Mouse (Mus musculus): ENCODE data around the gene Fdx1. TPM values are rescaled to one million over a fixed set of nuclear protein-coding genes. Genes with fewer than 3 reads are reported as not detected.

The Fdx1 gene
- polyA plus RNA-seq, 1 experiment: 16.3 TPM

- no peak overlapping the region for H3K4me3 ChIP-seq (ENCODE audit: insufficient read depth, low read length)
- TF ChIP-seq POLR2A (IDR thresholded peaks at IDR 0.05; ENCODE audit: borderline replicate concordance, low read depth, low read length): no peak
- no peak for TF ChIP-seq CTCF (IDR thresholded peaks at IDR 0.05; ENCODE audit: low read depth, low read length)
- no peak overlapping the region for H3K27ac ChIP-seq (ENCODE audit: insufficient read depth, low read depth, low read length)
- peaks cover 8% of the 10 kb centered on the region for H3K4me1 ChIP-seq (ENCODE audit: control insufficient read depth, insufficient read depth, low read length)
These were observed 28.7 kb downstream of the Fdx1 start for GRCm38 (mm10) chr9:51934641-51935040.

GRCm38 (mm10) chr9:51931997-51932396 lies 31.4 kb downstream of the Fdx1 start:
- Histone ChIP-seq H3K27ac (ENCODE audit: insufficient read depth, low read depth, low read length) (no peak overlapping the region), H3K4me3 (ENCODE audit: insufficient read depth, low read length) (no peak overlapping the region), H3K4me1 (ENCODE audit: control insufficient read depth, insufficient read depth, low read length) (peaks cover 8% of the 10 kb centered on the region)
- TF ChIP-seq CTCF (IDR thresholded peaks at IDR 0.05; ENCODE audit: low read depth, low read length) (no peak), POLR2A (IDR thresholded peaks at IDR 0.05; ENCODE audit: borderline replicate concordance, low read depth, low read length) (no peak)

- Histone ChIP-seq H3K4me3 (ENCODE audit: insufficient read depth, low read length) (no peak overlapping the region), H3K4me1 (ENCODE audit: control insufficient read depth, insufficient read depth, low read length) (peaks cover 8% of the 10 kb centered on the region), H3K27ac (ENCODE audit: insufficient read depth, low read depth, low read length) (no peak overlapping the region)
- TF ChIP-seq CTCF (IDR thresholded peaks at IDR 0.05; ENCODE audit: low read depth, low read length): no peak
- no peak for TF ChIP-seq POLR2A (IDR thresholded peaks at IDR 0.05; ENCODE audit: borderline replicate concordance, low read depth, low read length)
These were observed 32.2 kb downstream of the Fdx1 start for GRCm38 (mm10) chr9:51931054-51931690.

GRCm38 (mm10) chr9:51929972-51930371 lies 33.4 kb downstream of the Fdx1 start:
- H3K4me3 ChIP-seq (ENCODE audit: insufficient read depth, low read length): no peak overlapping the region
- no peak overlapping the region for H3K27ac ChIP-seq (ENCODE audit: insufficient read depth, low read depth, low read length)
- peaks cover 8% of the 10 kb centered on the region for H3K4me1 ChIP-seq (ENCODE audit: control insufficient read depth, insufficient read depth, low read length)
- TF ChIP-seq POLR2A (IDR thresholded peaks at IDR 0.05; ENCODE audit: borderline replicate concordance, low read depth, low read length) (no peak), CTCF (IDR thresholded peaks at IDR 0.05; ENCODE audit: low read depth, low read length) (no peak)

GRCm38 (mm10) chr9:51928659-51929058 lies 34.7 kb downstream of the Fdx1 start:
- H3K27ac ChIP-seq (ENCODE audit: insufficient read depth, low read depth, low read length): no peak overlapping the region

GRCm38 (mm10) chr9:51928116-51928515 lies 35.2 kb downstream of the Fdx1 start:
- H3K4me1 ChIP-seq (ENCODE audit: control insufficient read depth, insufficient read depth, low read length): peaks cover 8% of the 10 kb centered on the region
- H3K27ac ChIP-seq (ENCODE audit: insufficient read depth, low read depth, low read length): no peak overlapping the region
- H3K4me3 ChIP-seq (ENCODE audit: insufficient read depth, low read length): no peak overlapping the region
- no peak for TF ChIP-seq CTCF (IDR thresholded peaks at IDR 0.05; ENCODE audit: low read depth, low read length)
- no peak for TF ChIP-seq POLR2A (IDR thresholded peaks at IDR 0.05; ENCODE audit: borderline replicate concordance, low read depth, low read length)

More at GRCm38 (mm10) chr9:51928659-51929058, 34.7 kb downstream of the Fdx1 start:
- peaks cover 8% of the 10 kb centered on the region for H3K4me1 ChIP-seq (ENCODE audit: control insufficient read depth, insufficient read depth, low read length)
- TF ChIP-seq CTCF (IDR thresholded peaks at IDR 0.05; ENCODE audit: low read depth, low read length): no peak
- no peak for TF ChIP-seq POLR2A (IDR thresholded peaks at IDR 0.05; ENCODE audit: borderline replicate concordance, low read depth, low read length)
- no peak overlapping the region for H3K4me3 ChIP-seq (ENCODE audit: insufficient read depth, low read length)

GRCm38 (mm10) chr9:51927680-51928079 lies 35.7 kb downstream of the Fdx1 start:
- H3K4me1 ChIP-seq (ENCODE audit: control insufficient read depth, insufficient read depth, low read length): peaks cover 8% of the 10 kb centered on the region
- TF ChIP-seq POLR2A (IDR thresholded peaks at IDR 0.05; ENCODE audit: borderline replicate concordance, low read depth, low read length) (no peak), CTCF (IDR thresholded peaks at IDR 0.05; ENCODE audit: low read depth, low read length) (no peak)
- H3K27ac ChIP-seq (ENCODE audit: insufficient read depth, low read depth, low read length): no peak overlapping the region
- H3K4me3 ChIP-seq (ENCODE audit: insufficient read depth, low read length): no peak overlapping the region

- Histone ChIP-seq H3K4me1 (ENCODE audit: control insufficient read depth, insufficient read depth, low read length) (peaks cover 8% of the 10 kb centered on the region), H3K4me3 (ENCODE audit: insufficient read depth, low read length) (no peak overlapping the region), H3K27ac (ENCODE audit: insufficient read depth, low read depth, low read length) (no peak overlapping the region)
- no peak for TF ChIP-seq CTCF (IDR thresholded peaks at IDR 0.05; ENCODE audit: low read depth, low read length)
These were observed 36.7 kb downstream of the Fdx1 start for GRCm38 (mm10) chr9:51926629-51927028.

GRCm38 (mm10) chr9:51924551-51925081 lies 38.7 kb downstream of the Fdx1 start:
- H3K4me3 ChIP-seq (ENCODE audit: insufficient read depth, low read length): no peak overlapping the region
- no peaks in the 10 kb centered on the region for H3K4me1 ChIP-seq (ENCODE audit: control insufficient read depth, insufficient read depth, low read length)
- TF ChIP-seq POLR2A (IDR thresholded peaks at IDR 0.05; ENCODE audit: borderline replicate concordance, low read depth, low read length): no peak
- TF ChIP-seq CTCF (IDR thresholded peaks at IDR 0.05; ENCODE audit: low read depth, low read length): no peak
- H3K27ac ChIP-seq (ENCODE audit: insufficient read depth, low read depth, low read length): no peak overlapping the region

- Histone ChIP-seq H3K27ac (ENCODE audit: insufficient read depth, low read depth, low read length) (no peak overlapping the region), H3K4me3 (ENCODE audit: insufficient read depth, low read length) (no peak overlapping the region), H3K4me1 (ENCODE audit: control insufficient read depth, insufficient read depth, low read length) (no peaks in the 10 kb centered on the region)
- TF ChIP-seq CTCF (IDR thresholded peaks at IDR 0.05; ENCODE audit: low read depth, low read length): no peak
These were observed 40.6 kb downstream of the Fdx1 start for GRCm38 (mm10) chr9:51922756-51923155.
